Mouse (Mus musculus) embryonic facial prominence, embryonic 14.5 days (tissue): Measurements from ENCODE around the gene Wdfy3. TPM values are rescaled to one million over a fixed set of nuclear protein-coding genes. Genes with fewer than 3 reads are reported as not detected.
A peak's percentile ranks its signal among the peaks of the same experiment; 100 is the strongest.

ENCODE experiments used
- ATAC-seq: fragments of 200-750 bp; cut with Nextera tagmentation; 2 replicates; pipeline ENCODE4 v1.8.0; 2017; ENCODE audit warnings: low read depth, moderate number of reproducible peaks, moderate TSS enrichment
- DNase-seq: peaks from one replicate; pipeline ENCODE4 v3.0.0-alpha.2; 2015; ENCODE audit warnings: low spot score
- H3K27ac ChIP-seq: fragments of 300-500 bp; sonication (generic); replicated peaks from 2 replicates; pipeline ENCODE4 v1.5.1; 2014; ENCODE audit warnings: low read depth, mild to moderate bottlenecking, low read length, moderate library complexity
- H3K27me3 ChIP-seq: fragments of 300-500 bp; sonication (generic); replicated peaks from 2 replicates; pipeline ENCODE4 v1.6.1; 2014; ENCODE audit warnings: low read length; ENCODE audit not compliant: control insufficient read depth, insufficient read depth
- H3K36me3 ChIP-seq: fragments of 300-500 bp; sonication (generic); 2 replicates; pipeline ENCODE4 v1.6.1; 2014; ENCODE audit warnings: low read length, mixed read lengths; ENCODE audit not compliant: control insufficient read depth, insufficient read depth
- H3K4me1 ChIP-seq: fragments of 300-500 bp; sonication (generic); 2 replicates; pipeline ENCODE4 v1.6.1; 2014; ENCODE audit warnings: antibody characterized with exemption, low read length; ENCODE audit not compliant: control insufficient read depth, insufficient read depth
- H3K4me2 ChIP-seq: fragments of 300-500 bp; sonication (generic); 2 replicates; pipeline ENCODE4 v1.6.1; 2014; ENCODE audit warnings: low read depth, mild to moderate bottlenecking, low read length, moderate library complexity, mixed read lengths
- H3K4me3 ChIP-seq: fragments of 300-500 bp; sonication (generic); 2 replicates; pipeline ENCODE4 v1.5.1; 2014; ENCODE audit warnings: low read depth, mild to moderate bottlenecking, low read length
- H3K9ac ChIP-seq: fragments of 300-500 bp; sonication (generic); 2 replicates; pipeline ENCODE4 v1.6.1; 2014; ENCODE audit warnings: low read depth, mild to moderate bottlenecking, low read length, moderate library complexity, mixed read lengths
- H3K9me3 ChIP-seq: fragments of 300-500 bp; sonication (generic); 2 replicates; pipeline ENCODE4 v1.6.1; 2016; ENCODE audit warnings: low read length; ENCODE audit not compliant: control insufficient read depth
- WGBS: fragments of 180-500 bp; shearing (Covaris S2); extraction: QIAGEN DNeasy Blood & Tissue Kit; methylation state at CpG from one replicate; pipeline ENCODE4 v1.1.7; 2014; 5-methylcytosine and 5-hydroxymethylcytosine counted together
- polyA plus RNA-seq: library from polyadenylated mRNA; unstranded; fragments of >200 nt; fragmentation: Nextera tagmentation; extraction: Ambion mirVana; gene quantifications from 2 replicates; pipeline ENCODE4 v1.2.1, GENCODE M21; 2014

Wdfy3 gene
- polyA plus RNA-seq, 1 experiment from 2014 or later, result 20.0 TPM

- H3K9ac ChIP-seq, result no peak overlapping the region
- H3K4me1 ChIP-seq, result no peaks in the 10 kb centered on the region
- DNase-seq (no peak), ATAC-seq (no peak)
- 86% methylated on average over 3 of the region's 3 CpGs for WGBS
- H3K27ac ChIP-seq, result no peak overlapping the region
- H3K27me3 ChIP-seq, result no peaks in the 10 kb centered on the region
- no peaks in the 10 kb centered on the region for H3K36me3 ChIP-seq
- no peaks in the 10 kb centered on the region for H3K9me3 ChIP-seq
- no peak overlapping the region for H3K4me3 ChIP-seq
- H3K4me2 ChIP-seq, result no peak overlapping the region
These were observed 21.0 kb upstream of the Wdfy3 start for GRCm38 (mm10) chr5:102090686-102091085.

- 0 out of 2 replicates have a peak, but pooled peaks have one; percentile 22 for ATAC-seq
- 53% methylated on average over 18 of the region's 18 CpGs for WGBS
These were observed 15.3 kb upstream of the Wdfy3 start for GRCm38 (mm10) chr5:102084737-102085705.

GRCm38 (mm10) chr5:102074086-102074485 is 4.4 kb upstream of the Wdfy3 start:
- H3K27me3 ChIP-seq, result no peaks in the 10 kb centered on the region
- WGBS, result 0% methylated on average over 1 of the region's 1 CpGs

More at GRCm38 (mm10) chr5:102084737-102085705, 15.3 kb upstream of the Wdfy3 start:
- H3K9me3 ChIP-seq, result 0 out of 2 replicates have a peak, but pooled peaks cover 1% of the 10 kb centered on the region
- DNase-seq, result no peak
- no peak overlapping the region; the same call in 1 of the 2 replicates for H3K4me2 ChIP-seq
- no peak overlapping the region for H3K9ac ChIP-seq
- no peaks in the 10 kb centered on the region for H3K36me3 ChIP-seq
- H3K27me3 ChIP-seq, result no peaks in the 10 kb centered on the region
- no peak overlapping the region for H3K4me3 ChIP-seq
- H3K4me1 ChIP-seq, result 0 out of 2 replicates have a peak, but pooled peaks cover 6% of the 10 kb centered on the region
- no peak overlapping the region for H3K27ac ChIP-seq

DNA sequence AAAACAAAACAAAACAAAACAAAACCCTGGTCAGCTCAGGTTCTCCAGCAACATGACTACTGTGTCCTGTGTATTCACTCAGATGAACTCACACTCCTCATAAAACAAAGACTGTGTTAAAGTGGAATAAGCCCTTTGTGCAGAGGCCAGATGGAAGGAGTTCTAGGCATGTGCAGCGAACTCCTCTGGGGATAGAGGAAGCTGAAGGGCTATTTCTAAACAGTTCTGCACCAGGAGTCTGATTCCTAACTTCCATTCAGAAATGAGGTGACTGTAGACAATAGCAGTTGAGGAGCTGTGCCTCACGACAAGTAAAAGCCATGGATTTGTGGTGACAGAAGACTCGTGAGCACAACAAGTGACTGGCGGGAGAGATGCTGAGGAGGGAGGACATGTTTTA is 2.3 kb upstream of the Wdfy3 start:
- DNase-seq, result no peak

More at GRCm38 (mm10) chr5:102074086-102074485, 4.4 kb upstream of the Wdfy3 start:
- no peak for ATAC-seq
- H3K9ac ChIP-seq, result no peak overlapping the region
- H3K9me3 ChIP-seq, result no peaks in the 10 kb centered on the region
- H3K4me3 ChIP-seq, result no peak overlapping the region
- no peak overlapping the region for H3K4me2 ChIP-seq
- DNase-seq, result peak; percentile 91
- no peaks in the 10 kb centered on the region for H3K36me3 ChIP-seq
- H3K27ac ChIP-seq, result no peak overlapping the region
- H3K4me1 ChIP-seq, result peaks cover 8% of the 10 kb centered on the region; the same call in 1 of the 2 replicates

GRCm38 (mm10) chr5:102071241-102071640 is 1.5 kb upstream of the Wdfy3 start:
- 53% methylated on average over 3 of the region's 3 CpGs for WGBS
- Histone ChIP-seq H3K4me1 (peaks cover 17% of the 10 kb centered on the region; the same call in 1 of the 2 replicates), H3K4me2 (peak overlapping the region; percentile 90; the same call in 1 of the 2 replicates)

More for the DNA sequence above, 2.3 kb upstream of the Wdfy3 start:
- H3K9me3 ChIP-seq, result no peaks in the 10 kb centered on the region
- H3K4me3 ChIP-seq, result no peak overlapping the region
- H3K27ac ChIP-seq, result 0 out of 2 replicates have a peak overlapping the region, but pooled peaks have one; percentile 13
- no peak overlapping the region for H3K4me2 ChIP-seq
- no peak for ATAC-seq
- H3K36me3 ChIP-seq, result no peaks in the 10 kb centered on the region
- peaks cover 17% of the 10 kb centered on the region; the same call in 1 of the 2 replicates for H3K4me1 ChIP-seq
- no peaks in the 10 kb centered on the region for H3K27me3 ChIP-seq
- WGBS, result 47% methylated on average over 4 of the region's 4 CpGs
- no peak overlapping the region for H3K9ac ChIP-seq

GRCm38 (mm10) chr5:102070788-102071187 is 1.1 kb upstream of the Wdfy3 start:
- ATAC-seq, result no peak
- 0 out of 2 replicates have a peak overlapping the region, but pooled peaks have one; percentile 98 for H3K9ac ChIP-seq
- peaks cover 17% of the 10 kb centered on the region; the same call in 1 of the 2 replicates for H3K4me1 ChIP-seq
- peak overlapping the region; percentile 90 for H3K4me2 ChIP-seq
- no peaks in the 10 kb centered on the region for H3K9me3 ChIP-seq
- H3K4me3 ChIP-seq, result no peak overlapping the region
- no peaks in the 10 kb centered on the region for H3K36me3 ChIP-seq
- DNase-seq, result no peak
- H3K27ac ChIP-seq, result 0 out of 2 replicates have a peak overlapping the region, but pooled peaks have one; percentile 96
- H3K27me3 ChIP-seq, result no peaks in the 10 kb centered on the region
- WGBS, result 11% methylated on average over 4 of the region's 4 CpGs

More at GRCm38 (mm10) chr5:102071241-102071640, 1.5 kb upstream of the Wdfy3 start:
- Histone ChIP-seq H3K9me3 (no peaks in the 10 kb centered on the region), H3K27me3 (no peaks in the 10 kb centered on the region), H3K36me3 (no peaks in the 10 kb centered on the region), H3K27ac (no peak overlapping the region), H3K4me3 (no peak overlapping the region), H3K9ac (no peak overlapping the region)
- ATAC-seq (no peak), DNase-seq (no peak)

DNA sequence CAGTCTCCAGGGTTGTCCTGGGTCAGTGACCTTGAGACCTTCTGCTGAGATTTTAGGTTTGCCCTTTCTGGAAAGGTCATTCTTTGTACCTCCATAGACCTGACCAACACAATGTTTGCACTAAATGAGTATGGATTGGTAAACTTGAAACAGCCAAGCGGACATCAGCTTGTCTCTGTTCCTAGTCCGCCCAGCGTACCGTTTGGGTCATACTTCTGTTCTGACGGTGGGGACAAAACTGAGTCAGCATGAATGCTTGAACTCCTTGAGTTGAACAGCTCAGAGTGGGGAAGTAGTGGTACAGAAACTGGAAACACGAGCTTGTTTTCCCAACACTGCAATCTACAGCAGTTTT is 670 bp upstream of the Wdfy3 start:
- DNase-seq, result peak; percentile 49

GRCm38 (mm10) chr5:102069051-102069766 is 512 bp downstream of the Wdfy3 start:
- Histone ChIP-seq H3K36me3 (no peaks in the 10 kb centered on the region), H3K27ac (peak overlapping the region; percentile 96), H3K4me2 (peak overlapping the region; percentile 90), H3K9me3 (no peaks in the 10 kb centered on the region), H3K4me1 (peaks cover 17% of the 10 kb centered on the region), H3K27me3 (no peaks in the 10 kb centered on the region), H3K4me3 (peak overlapping the region; percentile 92), H3K9ac (peak overlapping the region; percentile 98)
- DNase-seq (peak; percentile 61), ATAC-seq (peak; percentile 83)
- WGBS, result 0% methylated on average over 20 of the region's 92 CpGs

More for the DNA sequence above, 670 bp upstream of the Wdfy3 start:
- H3K9me3 ChIP-seq, result no peaks in the 10 kb centered on the region
- no peak for ATAC-seq
- H3K4me2 ChIP-seq, result peak overlapping the region; percentile 90
- H3K36me3 ChIP-seq, result no peaks in the 10 kb centered on the region
- peak overlapping the region; percentile 98 for H3K9ac ChIP-seq
- peak overlapping the region; percentile 96 for H3K27ac ChIP-seq
- H3K4me3 ChIP-seq, result peak overlapping the region; percentile 92
- H3K27me3 ChIP-seq, result no peaks in the 10 kb centered on the region
- H3K4me1 ChIP-seq, result peaks cover 17% of the 10 kb centered on the region; the same call in 1 of the 2 replicates
- 10% methylated on average over 6 of the region's 6 CpGs for WGBS
